Mouse (Mus musculus) cerebellum, adult 2 months (tissue): ENCODE results near the gene Pla2g12a.

Experiments
- CTCF ChIP-seq: fragments of 200-500 bp; IDR thresholded peaks from 2 replicates; pipeline ENCODE4 v1.5.1; 2011; ENCODE audit warnings: low read depth, mild to moderate bottlenecking, control low read depth, low read length, moderate library complexity, borderline replicate concordance; ENCODE audit not compliant: insufficient read depth
- POLR2A ChIP-seq: fragments of 200-500 bp; IDR thresholded peaks from 2 replicates; pipeline ENCODE4 v1.6.1; 2011; ENCODE audit warnings: low read length, control low read depth, borderline replicate concordance; ENCODE audit not compliant: insufficient read depth

DNA sequence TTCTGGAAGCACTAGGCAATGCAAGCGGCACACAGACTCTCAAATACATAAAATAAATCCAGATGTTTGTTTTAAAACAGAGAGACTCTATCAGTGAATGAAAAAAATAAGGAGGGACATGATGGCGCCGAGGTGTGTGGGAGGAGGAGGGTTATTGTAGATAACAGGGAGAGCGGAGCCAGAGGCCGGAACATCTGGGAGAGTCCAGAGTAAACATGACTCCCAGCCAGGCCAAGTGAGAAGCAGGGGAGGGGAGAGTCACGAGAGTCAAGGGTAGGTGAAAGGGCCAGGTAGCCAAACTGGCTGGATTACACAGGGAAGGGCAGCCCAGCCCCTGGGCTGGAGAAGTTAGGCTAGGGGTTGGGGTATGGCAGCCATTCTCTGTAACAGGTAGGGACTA is 18.2 kb downstream of the Pla2g12a start:
- TF ChIP-seq CTCF (no peak), POLR2A (no peak)
